Mouse (Mus musculus) ES-Bruce4 (cell line): ENCODE results near the gene Afmid. TPM values are rescaled to one million over a fixed set of nuclear protein-coding genes. Genes with fewer than 3 reads are reported as not detected.
"Not testable (repeated sequence)": the region's sequence is repeated elsewhere in the genome, so short reads cannot be mapped to it uniquely, and the experiment has no call there.

Source experiments
- H3K27ac ChIP-seq: 2 replicates; pipeline ENCODE4 v1.5.1; 2012; ENCODE audit warnings: low read length, inconsistent platforms; ENCODE audit not compliant: insufficient read depth
- H3K27me3 ChIP-seq: 2 replicates; pipeline ENCODE4 v1.6.1; 2012; ENCODE audit warnings: mild to moderate bottlenecking, low read length, inconsistent platforms; ENCODE audit not compliant: control insufficient read depth, poor library complexity, insufficient read depth, severe bottlenecking
- H3K36me3 ChIP-seq: 2 replicates; pipeline ENCODE4 v1.6.1; 2012; ENCODE audit warnings: inconsistent platforms, mild to moderate bottlenecking, low read length, moderate library complexity; ENCODE audit not compliant: control insufficient read depth, poor library complexity, insufficient read depth, severe bottlenecking
- H3K4me1 ChIP-seq: one replicate; pipeline ENCODE4 v1.8.1; 2011; ENCODE audit warnings: low read length; ENCODE audit not compliant: control insufficient read depth, insufficient read depth
- H3K4me3 ChIP-seq: 2 replicates; pipeline ENCODE4 v1.5.1; 2011; ENCODE audit warnings: low read depth, mild to moderate bottlenecking, low read length
- H3K9ac ChIP-seq: 2 replicates; pipeline ENCODE4 v1.6.1; 2012; ENCODE audit warnings: low read depth, mild to moderate bottlenecking, inconsistent platforms; ENCODE audit not compliant: poor library complexity, severe bottlenecking
- H3K9me3 ChIP-seq: replicated peaks from 2 replicates; pipeline ENCODE4 v1.6.1; 2012; ENCODE audit warnings: mild to moderate bottlenecking, low read length, inconsistent platforms; ENCODE audit not compliant: control insufficient read depth, poor library complexity, insufficient read depth, severe bottlenecking
- CTCF ChIP-seq: IDR thresholded peaks from one replicate; pipeline ENCODE4 v1.8.1; 2011; ENCODE audit warnings: low read depth, low read length
- EP300 ChIP-seq: IDR thresholded peaks from 2 replicates; pipeline ENCODE4 v1.6.1; 2011; ENCODE audit warnings: low read depth, low read length; ENCODE audit not compliant: insufficient read depth
- POLR2A ChIP-seq: IDR thresholded peaks from one replicate; pipeline ENCODE4 v1.8.1; 2011; ENCODE audit warnings: low read length; ENCODE audit not compliant: insufficient read depth
- polyA plus RNA-seq: library from polyadenylated mRNA; stranded (reverse); fragments of >200 nt; gene quantifications from 2 replicates; pipeline ENCODE4 v1.2.4, GENCODE M21; 2011; ENCODE audit warnings: low read depth; ENCODE audit not compliant: missing spikeins, insufficient read depth, insufficient read length

Gene Afmid
- polyA plus RNA-seq, 1 experiment: 3.6 TPM

DNA sequence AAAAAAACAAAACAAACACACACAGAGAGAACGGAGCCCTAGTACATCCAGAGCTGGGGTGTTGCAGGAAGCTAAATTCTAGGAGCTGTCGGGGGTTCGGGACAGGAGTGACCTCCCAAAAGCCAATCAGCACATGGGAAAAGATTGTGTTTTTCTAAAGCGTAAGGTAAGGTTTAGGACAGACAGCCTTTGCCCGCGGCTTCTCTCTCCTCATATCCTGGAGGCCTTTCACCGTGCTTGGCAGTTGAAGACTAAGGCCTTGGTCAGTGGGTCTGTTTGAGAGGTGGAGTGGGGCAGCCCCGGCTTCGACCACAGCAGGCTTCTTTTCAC lies 43.1 kb upstream of the Afmid start:
- TF ChIP-seq POLR2A: no peak
- no peak for TF ChIP-seq EP300
- TF ChIP-seq CTCF: no peak
- no peak overlapping the region for H3K27ac ChIP-seq
- peaks cover 4% of the 10 kb centered on the region for H3K4me1 ChIP-seq
- peak overlapping the region; percentile 66 for H3K4me3 ChIP-seq
- H3K27me3 ChIP-seq: no peaks in the 10 kb centered on the region
- H3K9ac ChIP-seq: peak overlapping the region; percentile 51
- no peaks in the 10 kb centered on the region for H3K36me3 ChIP-seq
- no peaks in the 10 kb centered on the region for H3K9me3 ChIP-seq

DNA sequence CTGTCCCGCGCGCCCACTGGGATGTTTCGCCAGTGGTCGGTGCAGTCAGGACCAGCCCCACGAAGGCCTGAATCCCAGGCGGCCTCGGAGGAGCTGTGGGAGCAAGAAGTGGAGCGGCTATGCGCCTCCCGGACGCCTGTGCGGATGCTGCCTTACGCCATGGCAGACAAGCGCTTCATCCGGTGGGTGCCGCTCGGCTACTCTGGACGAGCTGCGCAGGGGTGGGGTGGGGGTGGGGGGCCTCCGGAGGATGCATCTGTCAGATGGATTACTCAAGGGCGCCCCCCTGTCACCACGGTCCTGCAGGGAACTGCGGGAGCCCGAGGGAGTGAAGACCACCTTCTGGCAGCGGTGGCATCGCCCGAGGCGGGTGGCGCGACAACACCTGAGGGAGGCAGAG lies 42.6 kb upstream of the Afmid start:
- H3K9me3 ChIP-seq: no peaks in the 10 kb centered on the region
- peaks cover 4% of the 10 kb centered on the region for H3K4me1 ChIP-seq
- no peak overlapping the region for H3K27ac ChIP-seq
- no peaks in the 10 kb centered on the region for H3K27me3 ChIP-seq
- H3K36me3 ChIP-seq: no peaks in the 10 kb centered on the region
- TF ChIP-seq CTCF (peak; percentile 43), POLR2A (no peak)
- peak overlapping the region; percentile 51 for H3K9ac ChIP-seq
- H3K4me3 ChIP-seq: peak overlapping the region; percentile 66

DNA sequence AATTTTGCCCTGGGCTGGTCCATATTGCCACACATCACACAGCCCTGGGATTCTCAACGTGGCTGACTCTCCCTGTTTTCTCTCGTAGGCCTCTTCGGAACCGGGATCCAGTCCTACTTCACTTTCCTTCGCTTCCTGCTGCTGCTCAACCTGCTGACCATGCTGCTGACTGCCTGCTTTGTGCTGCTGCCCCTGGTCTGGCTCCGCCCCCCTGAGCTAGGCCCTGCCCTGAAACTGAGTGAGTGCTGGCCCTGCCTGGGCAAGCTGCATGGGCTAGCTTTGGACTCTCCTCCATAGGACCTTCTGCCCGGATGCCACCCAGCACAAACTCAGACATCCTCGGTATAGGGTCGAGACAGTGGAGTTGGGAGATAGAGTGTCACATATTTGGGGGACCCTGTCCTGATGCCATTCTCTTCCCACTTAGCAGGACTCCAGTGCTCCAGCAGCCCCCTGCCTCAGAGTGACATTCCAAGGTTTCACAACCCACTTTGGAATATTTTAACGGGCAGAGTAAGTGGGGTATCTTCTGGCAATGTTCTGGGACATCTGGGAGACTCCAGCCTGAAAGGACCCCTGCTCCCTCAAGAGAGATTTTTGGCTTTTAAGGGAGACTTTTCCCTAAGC lies 41.9 kb upstream of the Afmid start:
- no peaks in the 10 kb centered on the region for H3K27me3 ChIP-seq
- H3K4me3 ChIP-seq: peak overlapping the region; percentile 40
- peak; percentile 50 for TF ChIP-seq POLR2A
- TF ChIP-seq CTCF: no peak
- peak; percentile 17; the same call in 1 of the 2 replicates for TF ChIP-seq EP300
- H3K9ac ChIP-seq: peak overlapping the region; percentile 51
- H3K4me1 ChIP-seq: peaks cover under 1% of the 10 kb centered on the region
- peak overlapping the region; percentile 19; the same call in 1 of the 2 replicates for H3K27ac ChIP-seq
- no peaks in the 10 kb centered on the region for H3K9me3 ChIP-seq
- H3K36me3 ChIP-seq: no peaks in the 10 kb centered on the region

DNA sequence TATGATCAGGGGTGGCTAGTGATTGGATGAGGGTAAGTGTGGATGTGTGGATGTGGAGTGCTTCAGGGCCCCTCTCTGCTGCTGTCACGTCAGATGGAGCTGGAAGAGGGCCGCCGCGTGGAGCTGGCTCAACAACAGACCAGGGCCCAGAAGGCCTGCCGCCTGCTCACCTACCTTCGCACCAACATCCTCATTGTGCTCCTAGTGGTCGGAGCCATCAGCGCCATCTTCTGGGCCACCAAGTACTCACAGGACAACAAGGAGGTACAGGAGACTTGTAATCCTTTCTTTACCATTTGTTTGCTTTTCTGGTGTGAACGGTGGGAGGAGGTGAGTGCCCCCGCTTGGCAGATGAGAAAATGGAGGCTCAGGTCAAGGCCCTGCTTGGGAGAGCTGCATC lies 39.4 kb upstream of the Afmid start:
- TF ChIP-seq POLR2A: no peak
- peak; percentile 80 for TF ChIP-seq CTCF
- H3K9me3 ChIP-seq: no peaks in the 10 kb centered on the region
- H3K27ac ChIP-seq: no peak overlapping the region
- no peaks in the 10 kb centered on the region for H3K27me3 ChIP-seq
- no peak overlapping the region for H3K9ac ChIP-seq
- H3K36me3 ChIP-seq: no peaks in the 10 kb centered on the region
- H3K4me3 ChIP-seq: no peak overlapping the region
- H3K4me1 ChIP-seq: no peaks in the 10 kb centered on the region

DNA sequence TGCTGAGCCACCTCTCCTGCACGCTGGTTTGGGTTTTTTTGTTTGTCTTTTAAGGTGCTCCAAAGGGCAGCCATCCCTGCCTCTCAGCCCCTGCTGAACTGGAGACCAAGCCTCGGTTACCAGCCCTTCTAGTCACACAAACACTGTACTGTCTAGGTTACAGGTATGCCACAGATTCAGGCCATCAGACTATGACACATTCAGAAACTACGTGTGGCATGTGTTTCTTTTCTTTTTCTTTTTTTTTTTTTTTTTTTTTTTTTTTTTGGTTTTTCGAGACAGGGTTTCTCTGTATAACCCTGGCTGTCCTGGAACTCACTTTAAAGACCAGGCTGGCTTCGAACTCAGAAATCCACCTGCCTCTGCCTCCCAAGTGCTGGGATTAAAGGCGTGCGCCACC lies 37.2 kb upstream of the Afmid start:
- not testable (repeated sequence) for H3K27ac ChIP-seq, H3K9me3 ChIP-seq, H3K4me3 ChIP-seq, H3K27me3 ChIP-seq, H3K36me3 ChIP-seq, H3K9ac ChIP-seq, H3K4me1 ChIP-seq

DNA sequence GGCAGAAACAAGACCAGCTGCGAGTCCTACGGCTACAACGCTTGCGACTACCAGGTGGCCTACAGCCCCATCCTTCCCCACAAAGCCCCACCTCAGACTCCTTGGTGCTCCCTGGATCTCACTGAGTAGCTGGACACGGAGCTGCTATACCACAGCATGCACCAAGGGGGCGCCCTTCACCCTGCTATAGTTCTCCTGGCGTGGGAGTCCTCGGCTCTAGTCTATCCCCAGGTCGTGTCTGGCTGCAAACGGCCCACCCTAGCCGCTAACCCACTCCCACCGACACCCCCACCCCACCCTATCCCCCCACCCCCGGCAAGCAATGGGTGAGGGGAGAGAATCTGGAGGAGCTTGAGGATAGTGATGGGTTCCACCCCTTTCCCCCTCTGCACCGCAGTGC lies 35.4 kb upstream of the Afmid start:
- Histone ChIP-seq H3K4me1 (peaks cover 3% of the 10 kb centered on the region), H3K4me3 (peak overlapping the region; percentile 41), H3K27me3 (no peaks in the 10 kb centered on the region), H3K9ac (no peak overlapping the region), H3K27ac (no peak overlapping the region), H3K9me3 (no peaks in the 10 kb centered on the region), H3K36me3 (no peaks in the 10 kb centered on the region)
- TF ChIP-seq POLR2A (no peak), EP300 (0 out of 2 replicates have a peak, but pooled peaks have one; percentile 7), CTCF (peak; percentile 86)
